Mouse (Mus musculus): Measurements from ENCODE around the gene Ttc26.

- TF ChIP-seq GATA1 (IDR thresholded peaks at IDR 0.05; ENCODE audit: borderline replicate concordance, low read length): no peak
- TF ChIP-seq FLI1 (IDR thresholded peaks at IDR 0.05; ENCODE audit: low read length): no peak
Observed at GRCm38 (mm10) chr6:38364121-38364520, 17.1 kb upstream of the Ttc26 start.

Measured in megakaryocyte, embryonic 14.5 days (primary cell).